Mouse (Mus musculus) left cerebral cortex, postnatal 14 days (tissue): ENCODE results near the gene Rangrf. TPM values are rescaled to one million over a fixed set of nuclear protein-coding genes. Genes with fewer than 3 reads are reported as not detected.
"Not testable (repeated sequence)": the region's sequence is repeated elsewhere in the genome, so short reads cannot be mapped to it uniquely, and the experiment has no call there.

Experiments used
- DNase-seq, 2 experiments: peaks; one replicate each; pipeline ENCODE4 v3.0.0; 2021 to 2022; ENCODE audit warnings: low spot score in 2 of 2, mixed read lengths in 1 of 2
- intact Hi-C: fragments of 180-260 bp; cut with DNase I; formaldehyde crosslinking; loops from one replicate; pipeline ENCODE4 v1.15.1; 2025
- microRNA-seq, 2 experiments: library from miRNA; unstranded; fragments of <30 nt; microRNA quantifications; one replicate each; pipeline ENCODE4 v1.2.0; 2022
- total RNA-seq, 2 experiments: library from RNA; stranded (reverse); gene quantifications; 2 replicates each; pipeline ENCODE4 v1.2.3; 2021

Rangrf gene
- total RNA-seq, 2 experiments from 2014 or later = 14.6 to 17.2 TPM

DNA sequence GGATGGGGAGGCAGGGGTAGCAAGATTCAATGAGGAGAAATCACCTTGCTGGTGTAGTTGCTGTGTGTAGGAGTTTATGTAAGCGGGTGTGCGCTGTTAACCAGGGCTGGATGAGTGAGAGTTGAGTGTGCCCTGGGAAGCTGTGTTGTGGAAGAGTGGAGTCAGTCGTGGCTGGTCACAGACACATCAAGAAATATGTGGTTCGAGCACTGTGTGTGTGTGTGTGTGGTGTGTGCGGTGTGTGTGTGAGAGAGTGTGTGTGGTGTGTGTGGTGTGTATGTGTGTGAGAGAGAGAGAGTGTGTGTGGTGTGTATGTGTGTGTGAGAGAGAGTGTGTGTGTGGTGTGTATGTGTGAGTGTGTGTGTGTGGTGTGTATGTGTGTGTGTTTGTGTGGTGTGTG, 19.5 kb downstream of the Rangrf start:
- no peak for DNase-seq
- intact Hi-C loops = no loop called here

DNA sequence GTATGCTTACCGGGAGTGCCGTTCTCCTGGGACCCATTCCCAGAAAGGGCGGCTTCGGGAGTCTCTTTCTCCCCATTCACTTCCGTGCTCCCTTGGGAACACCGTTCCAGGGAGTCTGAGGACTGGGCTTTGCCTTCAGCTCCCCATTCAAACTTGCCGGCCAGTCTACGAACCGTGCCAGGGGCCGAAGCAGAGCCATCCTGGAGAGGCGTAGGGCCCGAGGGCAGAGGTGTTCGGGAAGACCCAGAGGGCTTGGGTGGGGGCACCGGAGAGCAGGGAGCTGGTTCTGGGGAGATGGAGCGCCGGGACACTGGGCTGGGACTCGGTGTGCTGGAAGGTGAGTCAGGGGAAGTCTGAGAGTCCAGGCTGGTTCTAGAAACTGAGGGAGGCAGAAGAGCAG, 20.6 kb downstream of the Rangrf start:
- DNase-seq = no peak
- intact Hi-C loops = no loop called here

DNA sequence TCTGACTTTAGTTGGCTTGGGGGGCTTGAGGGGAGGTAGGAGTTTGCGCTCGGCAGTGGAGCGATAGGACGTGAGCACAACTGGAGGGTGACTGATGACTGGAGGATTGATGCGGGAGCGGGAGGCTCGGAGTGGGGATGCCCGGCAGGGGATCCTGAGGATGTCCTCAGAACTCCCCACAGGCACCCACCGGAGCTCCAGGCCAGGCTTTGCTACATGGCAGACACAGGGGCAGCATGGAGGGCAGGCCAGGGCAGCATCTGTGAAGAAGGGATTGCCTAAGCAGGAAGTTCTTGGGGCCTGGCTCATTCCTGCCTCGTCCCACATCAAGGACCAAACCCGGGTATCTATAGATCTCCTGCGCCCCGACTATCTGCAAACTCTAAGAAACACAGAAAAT, 21.1 kb downstream of the Rangrf start:
- DNase-seq = no peak
- intact Hi-C loops = no loop called here

DNA sequence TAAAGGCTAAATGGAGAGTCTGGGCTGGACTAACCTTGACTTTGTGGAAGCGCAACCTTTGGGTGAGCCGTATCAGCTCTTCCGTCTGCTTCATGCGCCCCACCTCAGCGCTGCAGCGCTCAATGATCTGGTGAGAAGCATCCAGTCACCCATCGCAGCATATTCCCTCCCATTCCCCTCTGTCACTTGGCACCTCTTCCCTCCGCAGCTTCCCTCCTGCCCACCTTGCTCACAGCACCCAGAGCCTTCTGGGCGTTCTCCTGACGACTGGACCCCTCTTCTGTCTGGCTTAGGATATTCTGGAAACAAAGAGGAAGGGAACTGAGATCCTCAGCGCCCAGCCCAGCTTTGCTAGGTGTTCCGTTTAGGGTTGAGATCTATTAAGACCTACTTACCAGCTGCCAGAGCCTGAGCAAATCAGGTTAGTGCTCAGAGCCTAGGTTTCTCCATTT, 27.4 kb downstream of the Rangrf start:
- intact Hi-C loops = no loop called here
- DNase-seq = peak; percentile 39 to 67

DNA sequence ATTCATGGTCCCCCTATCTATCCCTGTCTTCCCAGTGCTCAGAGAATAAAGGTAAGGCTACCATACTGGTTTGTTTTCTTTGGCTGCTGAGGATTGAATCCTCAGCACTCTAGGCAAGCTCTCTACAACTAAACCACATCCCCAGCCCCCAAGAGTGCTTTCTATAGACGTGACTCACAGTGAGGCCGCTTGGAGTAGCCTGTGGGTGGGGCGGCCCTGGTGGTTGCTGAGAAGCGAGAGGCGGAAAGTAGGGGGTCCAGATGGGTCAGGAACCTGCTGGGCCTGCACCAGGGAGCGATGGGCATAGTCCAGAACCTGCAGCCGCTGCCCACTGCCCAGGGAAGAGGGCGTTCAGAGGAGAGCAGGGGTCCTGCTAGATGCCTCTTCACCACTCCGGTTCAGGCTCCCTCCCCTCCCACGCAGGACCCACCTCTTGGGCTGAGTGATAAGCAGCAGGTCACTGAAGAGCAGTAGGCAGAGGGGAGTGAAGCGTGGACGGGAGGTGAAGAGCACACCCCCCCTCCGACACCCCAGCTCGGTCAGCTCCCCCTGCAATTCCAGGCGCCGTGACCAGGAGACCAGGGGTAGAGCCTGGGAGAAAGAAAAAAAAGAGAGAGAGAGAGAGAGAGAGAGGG, 28.1 kb downstream of the Rangrf start:
- intact Hi-C loops = no loop called here
- peak; percentile 67 to 82 for DNase-seq

DNA sequence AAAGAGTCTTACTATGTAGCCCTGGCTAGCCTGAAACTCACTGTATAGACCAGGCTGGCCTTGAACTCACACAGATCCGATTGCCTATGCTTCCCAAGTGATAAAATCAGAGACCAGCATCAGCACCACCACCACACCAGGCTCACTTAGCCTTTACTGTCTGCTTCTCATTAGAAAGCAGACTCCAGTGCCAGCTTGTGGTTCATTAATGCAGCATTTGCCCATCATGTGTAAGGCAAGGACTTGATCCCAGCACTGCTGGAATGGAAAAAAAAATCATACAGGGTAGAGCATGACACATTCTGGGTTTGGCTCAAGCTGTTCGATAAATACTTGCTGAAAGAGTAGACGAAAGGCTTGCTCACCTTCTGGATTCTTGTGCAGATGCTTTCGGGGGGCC, 29.0 kb downstream of the Rangrf start:
- intact Hi-C loops = no loop called here
- no peak for DNase-seq

DNA sequence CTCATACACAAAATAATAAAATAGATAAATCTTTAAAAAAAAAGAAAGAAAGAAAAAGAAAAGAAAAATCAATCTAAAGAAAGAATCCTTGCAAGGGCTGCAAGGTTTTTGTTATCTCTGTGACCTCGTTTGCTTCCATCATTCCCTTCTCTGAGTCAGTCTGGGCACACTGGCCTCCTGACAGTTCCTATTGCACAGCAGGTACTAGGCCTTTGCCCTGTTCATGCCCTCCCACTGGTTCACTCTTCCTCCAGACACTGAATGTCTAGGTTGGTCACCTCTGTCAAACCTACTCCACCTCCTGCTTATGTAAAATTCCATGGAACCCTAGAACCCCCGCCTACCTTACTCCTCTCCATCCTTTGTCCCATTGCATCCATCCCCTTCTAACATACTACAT, 29.7 kb downstream of the Rangrf start:
- intact Hi-C loops = no loop called here
- DNase-seq = no peak

DNA sequence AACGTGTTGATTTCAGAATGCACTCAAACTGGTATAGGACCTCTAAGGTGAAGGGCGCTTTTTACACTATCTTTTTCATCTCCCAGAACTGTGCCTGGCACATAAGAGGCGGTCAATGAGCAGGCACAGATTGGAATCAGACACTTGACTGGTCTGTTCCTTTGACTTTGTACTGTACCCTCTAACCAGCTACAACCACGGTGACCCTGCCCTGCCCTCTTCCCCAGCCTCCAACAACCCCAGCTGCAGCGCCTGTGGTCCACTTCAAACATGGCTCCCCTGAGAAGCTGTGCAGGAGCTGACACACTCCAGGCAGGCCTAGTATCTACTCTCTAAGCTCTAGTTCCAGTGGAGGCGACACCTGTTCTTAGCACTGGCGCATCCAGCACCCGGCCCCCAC, 32.3 kb downstream of the Rangrf start:
- intact Hi-C loops = no loop called here
- DNase-seq = no peak

DNA sequence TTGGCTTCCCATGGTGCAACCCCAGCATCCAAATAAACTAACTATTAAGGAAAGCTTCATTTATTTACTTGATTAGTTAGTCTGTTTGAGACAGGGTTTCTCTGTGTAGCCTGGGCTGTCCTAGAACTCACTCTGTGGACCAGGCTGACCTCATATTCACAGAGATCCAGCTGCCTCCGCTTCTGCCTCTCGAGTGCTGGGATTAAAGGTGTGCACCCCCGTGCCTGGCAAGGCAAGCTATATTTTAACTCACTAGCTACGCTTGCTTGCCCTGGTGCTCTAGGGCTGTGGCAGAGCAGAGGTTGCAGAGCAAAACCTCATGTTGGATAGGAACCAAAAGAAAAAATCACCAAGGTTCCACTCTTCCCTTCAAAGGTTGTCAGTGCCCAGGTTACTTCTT, 34.5 kb downstream of the Rangrf start:
- intact Hi-C loops = no loop called here
- DNase-seq = no peak

DNA sequence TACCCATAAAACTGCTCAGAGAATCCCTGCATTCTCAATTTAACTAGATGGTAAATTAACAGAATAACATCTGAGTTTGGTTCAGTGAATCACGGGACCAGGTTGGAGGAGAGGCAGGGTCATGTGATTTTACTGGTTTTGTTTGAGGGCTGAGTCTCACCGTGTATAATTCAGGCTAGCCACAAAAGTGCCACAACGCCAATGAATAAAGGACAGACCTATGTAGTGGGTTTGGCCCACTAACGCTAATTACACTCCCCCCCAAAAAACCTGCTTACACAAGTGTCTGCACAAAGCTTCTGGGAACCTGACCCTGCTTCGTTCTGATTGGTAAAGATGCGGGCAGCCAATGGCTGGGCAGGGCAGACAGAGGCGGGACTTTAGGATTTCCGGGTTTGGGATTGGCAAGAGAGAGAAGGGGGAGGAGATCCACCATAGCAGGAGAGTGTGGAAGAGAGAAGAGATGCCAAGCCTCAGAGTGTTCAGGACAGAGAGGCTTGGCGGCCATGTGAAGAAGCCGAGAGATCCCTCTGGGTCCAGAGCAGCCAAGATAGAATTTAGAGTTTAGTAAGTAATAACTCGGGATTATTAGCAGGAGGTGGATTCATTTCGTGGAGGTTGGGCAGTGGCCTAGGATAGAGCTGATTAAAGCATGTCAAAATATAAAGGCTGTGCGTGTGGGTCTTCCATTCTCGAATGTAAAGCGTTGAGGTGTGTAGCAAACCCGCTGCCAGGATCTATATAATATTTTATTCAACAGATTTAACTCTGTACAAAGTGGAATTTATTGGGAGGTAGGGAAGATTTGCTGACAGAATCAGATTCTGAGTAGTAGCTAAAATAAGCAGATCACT, 35.3 kb downstream of the Rangrf start:
- peak; percentile 87 to 96 for DNase-seq
- intact Hi-C loops = no loop called here

DNA sequence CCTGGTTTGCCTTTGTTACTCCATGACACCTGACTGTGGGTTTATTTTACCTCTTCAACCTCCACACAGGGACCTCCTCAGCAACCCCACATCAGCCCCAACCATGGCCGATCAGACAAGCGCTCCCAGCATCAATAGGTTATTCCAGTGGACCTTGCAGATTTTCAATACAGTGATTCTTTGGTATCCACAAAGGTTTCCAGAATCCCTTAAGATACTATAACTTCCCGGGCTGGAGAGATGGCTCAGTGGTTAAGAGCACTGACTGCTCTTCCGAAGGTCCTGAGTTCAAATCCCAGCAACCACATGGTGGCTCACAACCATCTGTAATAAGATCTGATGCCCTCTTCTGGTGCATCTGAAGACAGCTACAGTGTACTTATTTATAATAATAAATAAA, 38.0 kb downstream of the Rangrf start:
- DNase-seq, intact Hi-C loops: not testable (repeated sequence)

DNA sequence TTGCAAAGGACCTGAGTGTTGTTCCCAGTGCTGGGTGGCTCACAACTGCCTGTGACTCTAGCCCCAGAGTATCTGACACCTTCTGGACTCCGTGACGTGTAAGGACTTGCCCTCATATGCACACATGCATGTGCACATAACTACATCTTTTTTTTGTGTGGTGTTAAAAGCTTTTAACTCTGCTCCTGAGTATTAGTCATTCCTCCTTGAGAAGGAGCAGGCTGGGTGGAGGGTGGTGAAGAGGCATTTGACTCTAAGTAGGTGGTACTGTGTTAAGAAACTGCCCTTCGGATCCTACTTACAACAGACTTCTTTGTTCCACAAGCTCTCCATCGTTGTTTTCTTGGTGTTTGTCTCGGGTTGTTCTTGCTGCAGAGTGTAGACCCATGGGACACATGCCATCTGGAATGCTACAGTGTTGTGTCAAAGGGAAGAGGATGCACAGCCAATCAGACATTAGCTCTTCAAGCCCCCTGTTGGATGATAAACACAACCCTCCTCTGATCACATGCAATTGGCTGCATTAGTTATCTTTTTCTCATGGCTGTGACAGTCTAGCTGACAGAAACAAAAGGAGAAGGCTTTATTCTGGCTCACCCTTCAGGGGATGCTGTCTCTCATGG, 41.0 kb downstream of the Rangrf start:
- intact Hi-C loops = no loop called here
- DNase-seq = no peak

DNA sequence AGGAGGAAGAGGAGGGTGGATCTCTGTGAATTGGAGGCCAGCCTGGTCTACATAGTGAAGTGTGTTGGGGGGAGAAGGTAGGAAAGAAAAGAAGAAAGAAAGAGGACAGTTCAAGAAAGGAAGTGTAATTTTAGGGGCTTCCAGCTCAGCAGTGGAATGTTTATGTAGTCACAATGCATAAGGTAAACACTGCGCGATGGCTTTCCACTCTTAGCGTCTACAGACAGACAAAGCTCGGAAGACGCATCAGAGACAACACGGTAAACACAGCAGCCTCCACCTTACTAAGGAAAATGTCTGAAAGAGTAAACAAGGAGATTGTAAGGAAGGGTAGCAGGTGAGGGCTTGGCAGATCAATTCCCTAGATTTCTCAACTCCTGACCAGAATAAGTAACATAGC, 45.0 kb downstream of the Rangrf start:
- intact Hi-C loops = no loop called here
- DNase-seq = no peak

DNA sequence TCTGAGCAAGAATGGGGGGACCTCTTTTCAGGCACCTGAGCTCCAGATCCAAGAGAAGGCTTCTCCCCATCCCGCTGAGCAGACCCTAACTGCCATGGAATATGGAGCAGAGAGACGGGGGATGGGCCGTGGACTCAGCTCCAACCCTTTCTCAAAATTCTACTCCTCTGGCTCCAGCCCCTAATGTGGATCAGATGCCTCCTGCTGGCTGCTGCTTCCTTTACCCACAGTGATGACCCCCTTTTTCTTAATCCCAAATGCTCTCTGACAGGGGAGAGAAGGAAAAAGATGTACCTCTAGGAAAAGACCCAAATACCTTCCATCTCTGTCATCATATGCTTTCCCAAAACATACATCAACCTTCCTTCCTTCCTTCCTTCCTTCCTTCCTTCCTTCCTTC, 48.0 kb downstream of the Rangrf start, which contains the start of gene Odf4:
Gene Odf4 (minus strand): TSS at position 101 of the 400 bp plus-strand sequence.
- intact Hi-C loops = no loop called here
- DNase-seq = no peak

DNA sequence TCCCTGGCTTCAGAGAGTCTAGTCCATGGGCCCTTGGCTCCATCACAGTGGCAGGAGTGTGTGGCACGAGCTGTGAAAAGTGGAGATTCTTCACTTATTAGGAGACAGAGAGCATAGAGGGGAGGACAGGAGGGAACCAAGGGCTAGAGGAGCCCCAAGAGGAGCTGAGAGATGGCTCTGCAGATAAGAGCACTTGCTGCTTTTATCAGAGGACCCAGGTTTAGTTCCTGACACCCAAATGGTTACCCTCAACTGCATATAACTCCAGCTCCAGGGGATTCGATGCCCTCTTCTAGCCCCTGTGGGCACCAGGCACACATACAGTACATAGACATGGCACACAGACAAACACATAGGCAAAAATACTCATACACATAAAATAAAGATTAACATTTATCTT, 50.2 kb downstream of the Rangrf start:
- no peak for DNase-seq
- intact Hi-C loops = no loop called here

DNA sequence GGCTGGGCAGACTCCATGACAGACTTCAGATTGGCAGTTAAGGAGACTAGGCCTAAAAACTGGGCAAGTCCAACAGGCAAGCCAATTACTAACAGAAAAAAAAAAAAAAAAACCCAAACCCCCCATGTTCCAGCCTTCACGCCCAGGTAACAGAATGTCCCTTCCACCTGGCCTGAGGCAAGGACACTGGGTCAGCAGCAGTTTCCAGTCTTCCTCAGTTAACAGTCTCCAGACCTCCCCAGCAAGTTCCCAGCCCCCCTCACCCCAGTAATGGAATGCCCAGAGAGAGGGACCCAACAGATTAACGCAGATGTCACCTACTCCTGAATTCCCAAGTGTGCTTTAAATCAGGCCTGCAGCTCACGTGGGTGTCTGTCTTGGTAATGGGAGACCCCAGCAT, 51.8 kb downstream of the Rangrf start:
- intact Hi-C loops = no loop called here
- DNase-seq = no peak

Small RNA genes lying within 50 kb of the gene (microRNA-seq; reads per million reads assigned to microRNA genes)
- gene Mir3062 = 0.26 to 1.3 reads per million in 2 experiments

Other genes with a start within 250 kb of the Rangrf start
- gene Ndel1, start 103.3 kb downstream of the Rangrf start, total RNA-seq = 10 to 100 TPM; 96.7 to 99.5 TPM
- gene Rnf222, start 86.6 kb downstream of the Rangrf start, total RNA-seq = not detected
- gene Rpl26, start 73.6 kb downstream of the Rangrf start, total RNA-seq = 100 to 1,000 TPM; 597 to 631 TPM
- under 1 TPM in 1 of 2 experiments, not detected in 1; 0.88 TPM for gene Odf4, start 48.1 kb downstream of the Rangrf start, total RNA-seq
- gene Arhgef15, start 17.7 kb downstream of the Rangrf start, total RNA-seq = 10 to 100 TPM; 20.9 to 22.6 TPM
- gene Slc25a35, start 7.1 kb downstream of the Rangrf start, total RNA-seq = 1 to 10 TPM; 4.8 to 5.4 TPM
- 10 to 100 TPM; 19.6 to 23.5 TPM for gene Pfas, start 33.3 kb upstream of the Rangrf start, total RNA-seq
- gene Ctc1, start 40.7 kb upstream of the Rangrf start, total RNA-seq = 10 to 100 TPM; 39.1 to 40.5 TPM
- 1 to 10 TPM in 1 of 2 experiments, under 1 TPM in 1; 0.86 to 1.2 TPM for gene Aurkb, start 70.5 kb upstream of the Rangrf start, total RNA-seq
- 10 to 100 TPM; 26.1 to 29.2 TPM for gene Borcs6, start 84.5 kb upstream of the Rangrf start, total RNA-seq
- 10 to 100 TPM; 14.2 to 16.9 TPM for gene Tmem107, start 95.6 kb upstream of the Rangrf start, total RNA-seq
- 1,000 to 10,000 TPM; 1,220 to 1,271 TPM for gene Vamp2, start 113.3 kb upstream of the Rangrf start, total RNA-seq
- gene Per1, start 120.0 kb upstream of the Rangrf start, total RNA-seq = 100 to 1,000 TPM in 1 of 2 experiments, 10 to 100 TPM in 1; 90.4 to 112 TPM
- gene Hes7, start 145.2 kb upstream of the Rangrf start, total RNA-seq = under 1 TPM; 0.55 to 0.70 TPM
- gene 9130213A22Rik, start 147.4 kb upstream of the Rangrf start, total RNA-seq = under 1 TPM; 0.27 to 0.51 TPM
- gene Aloxe3, start 150.7 kb upstream of the Rangrf start, total RNA-seq = 1 to 10 TPM; 3.7 to 5.7 TPM
- 1 to 10 TPM; 1.5 to 1.9 TPM for gene Alox12b, start 181.8 kb upstream of the Rangrf start, total RNA-seq
- gene Alox8, start 222.7 kb upstream of the Rangrf start, total RNA-seq = 1 to 10 TPM; 3.7 to 4.1 TPM